27 mouse cellular contexts compared by ENCODE assay signal in the genomic region with DNA sequence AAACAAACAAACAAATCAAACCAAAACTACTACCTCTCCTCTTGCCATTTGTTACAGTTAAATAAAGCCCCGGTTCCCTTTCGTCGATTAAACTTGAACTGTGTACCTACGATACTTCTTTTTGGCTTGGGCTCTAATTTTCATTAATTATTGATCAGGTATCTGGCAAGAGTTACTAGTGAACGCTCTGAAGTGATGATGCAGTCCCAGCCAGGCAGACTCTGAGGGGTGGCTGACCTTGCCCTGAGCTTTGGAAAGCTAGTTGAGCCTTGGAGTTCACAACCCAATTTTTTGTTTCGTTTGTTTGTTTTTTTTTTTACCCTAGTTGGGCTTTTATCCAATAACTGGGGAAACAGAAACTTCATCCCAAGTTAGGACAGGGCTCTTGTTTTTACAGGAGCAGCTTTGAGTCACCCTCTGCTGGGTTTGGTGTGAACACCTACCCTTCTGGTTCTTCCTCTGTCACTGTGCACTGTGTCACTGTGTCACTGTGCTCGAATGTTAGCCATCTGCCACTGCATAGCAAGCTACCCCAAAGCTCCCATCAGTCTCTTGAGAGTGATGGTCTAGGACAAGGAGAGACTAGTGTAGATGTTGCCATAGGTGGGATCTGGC.
DNase-seq lines count a peak whose midpoint lies in the region; ATAC-seq and TF ChIP-seq lines count a peak whose summit lies in the region.
"Had no signal": no experiment of that assay in that cellular context is flagged by ENCODE, and none has a peak within 500 bp of the region (broad histone marks: within the 10 kb centered on the region; RNA-seq: fewer than 3 reads in every experiment).

No protein-coding gene starts in this region.

- DNase-seq in kidney, adult 11 months, result peak; percentile 84
- no peak for DNase-seq in liver, embryonic 13.5 days
- no peak for DNase-seq in liver, embryonic 11.5 days (ENCODE audit: low spot score)
- peak; percentile 73 for DNase-seq in kidney, postnatal 14 days
- peak; percentile 42 for DNase-seq in liver, postnatal 0 days
- DNase-seq: adrenal gland, postnatal 25 days; cerebellum, adult 18-20 months; cerebellum, postnatal 10 days; forebrain, postnatal 0 days; heart, postnatal 14 days; layer of hippocampus, postnatal 36 days; left cerebral cortex, postnatal 4 days; lung, postnatal 4 days; thymus, postnatal 4 days had no signal

- TF ChIP-seq CTCF in liver, postnatal 0 days (IDR thresholded peaks at IDR 0.05; ENCODE audit: low read depth), result peak; percentile 36

- no peak overlapping the region for H3K4me2 ChIP-seq in kidney, embryonic 15.5 days
- no peak overlapping the region for H3K4me2 ChIP-seq in liver, embryonic 13.5 days
- no peak overlapping the region for H3K4me2 ChIP-seq in liver, embryonic 11.5 days
- H3K4me2 ChIP-seq in liver, postnatal 0 days (ENCODE audit: low read depth, low read length), result peak overlapping the region; percentile 29; the same call in 1 of the 2 replicates
- H3K4me2 ChIP-seq in midbrain, embryonic 16.5 days (ENCODE audit: low read length), result no peak overlapping the region
- H3K4me2 ChIP-seq: forebrain, embryonic 12.5 days; hindbrain, embryonic 15.5 days; midbrain, embryonic 12.5 days; neural tube, embryonic 13.5 days had no signal

- H3K4me1 ChIP-seq in kidney, embryonic 15.5 days, result peaks cover 12% of the 10 kb centered on the region; the same call in 1 of the 2 replicates
- H3K4me1 ChIP-seq in liver, embryonic 13.5 days (replicated peaks), result no peaks in the 10 kb centered on the region
- no peaks in the 10 kb centered on the region for H3K4me1 ChIP-seq in liver, embryonic 11.5 days (replicated peaks; ENCODE audit: control insufficient read depth, insufficient read depth, low read length)
- H3K4me1 ChIP-seq in liver, postnatal 0 days (ENCODE audit: insufficient read depth), result peaks cover 4% of the 10 kb centered on the region
- H3K4me1 ChIP-seq in midbrain, embryonic 16.5 days (ENCODE audit: control insufficient read depth, insufficient read depth, low read length), result peaks cover 3% of the 10 kb centered on the region; the same call in 1 of the 2 replicates
- H3K4me1 ChIP-seq: neural tube, embryonic 13.5 days had no signal

- no peak overlapping the region for H3K27ac ChIP-seq in kidney, embryonic 15.5 days
- no peak overlapping the region for H3K27ac ChIP-seq in liver, embryonic 13.5 days
- H3K27ac ChIP-seq in liver, embryonic 11.5 days (ENCODE audit: low read depth, low read length), result no peak overlapping the region
- H3K27ac ChIP-seq in liver, postnatal 0 days (ENCODE audit: low read depth), result peak overlapping the region; percentile 71
- H3K27ac ChIP-seq in midbrain, embryonic 16.5 days (ENCODE audit: low read length), result no peak overlapping the region
- H3K27ac ChIP-seq: forebrain, embryonic 12.5 days; hindbrain, embryonic 10.5 days; hindbrain, embryonic 15.5 days; kidney, postnatal 0 days; midbrain, embryonic 12.5 days; neural tube, embryonic 13.5 days had no signal

- no peaks in the 10 kb centered on the region for H3K36me3 ChIP-seq in kidney, embryonic 15.5 days
- no peaks in the 10 kb centered on the region for H3K36me3 ChIP-seq in liver, embryonic 13.5 days
- H3K36me3 ChIP-seq in liver, embryonic 11.5 days (ENCODE audit: control insufficient read depth, insufficient read depth, low read length), result no peaks in the 10 kb centered on the region
- no peaks in the 10 kb centered on the region for H3K36me3 ChIP-seq in liver, postnatal 0 days (replicated peaks; ENCODE audit: insufficient read depth, low read length)
- no peaks in the 10 kb centered on the region for H3K36me3 ChIP-seq in midbrain, embryonic 16.5 days (ENCODE audit: control insufficient read depth, insufficient read depth, low read length)
- H3K36me3 ChIP-seq: forebrain, embryonic 12.5 days; hindbrain, embryonic 10.5 days; hindbrain, embryonic 15.5 days; midbrain, embryonic 12.5 days; neural tube, embryonic 13.5 days had no signal

- H3K9me3 ChIP-seq in kidney, embryonic 15.5 days (replicated peaks), result no peaks in the 10 kb centered on the region
- no peaks in the 10 kb centered on the region for H3K9me3 ChIP-seq in liver, embryonic 13.5 days (replicated peaks)
- no peaks in the 10 kb centered on the region for H3K9me3 ChIP-seq in liver, embryonic 11.5 days (ENCODE audit: control insufficient read depth, low read length)
- H3K9me3 ChIP-seq in liver, postnatal 0 days (ENCODE audit: low read length), result no peaks in the 10 kb centered on the region
- H3K9me3 ChIP-seq in midbrain, embryonic 16.5 days (replicated peaks; ENCODE audit: control insufficient read depth, low read length, poor library complexity, severe bottlenecking), result no peaks in the 10 kb centered on the region; the same call in 1 of the 2 replicates
- H3K9me3 ChIP-seq: hindbrain, embryonic 15.5 days; midbrain, embryonic 12.5 days; neural tube, embryonic 13.5 days had no signal

- peak; percentile 70 for TF ChIP-seq EP300 in liver, postnatal 0 days (IDR thresholded peaks at IDR 0.05; ENCODE audit: low read depth)

- H3K27me3 ChIP-seq in kidney, embryonic 15.5 days, result no peaks in the 10 kb centered on the region
- no peaks in the 10 kb centered on the region for H3K27me3 ChIP-seq in liver, embryonic 13.5 days
- H3K27me3 ChIP-seq in liver, embryonic 11.5 days (replicated peaks; ENCODE audit: control insufficient read depth, insufficient read depth, low read length), result no peaks in the 10 kb centered on the region
- no peaks in the 10 kb centered on the region for H3K27me3 ChIP-seq in liver, postnatal 0 days (ENCODE audit: insufficient read depth, low read length)
- H3K27me3 ChIP-seq in midbrain, embryonic 16.5 days (ENCODE audit: control insufficient read depth, insufficient read depth, low read depth, low read length), result no peaks in the 10 kb centered on the region
- H3K27me3 ChIP-seq: forebrain, embryonic 12.5 days; hindbrain, embryonic 15.5 days; midbrain, embryonic 12.5 days; neural tube, embryonic 13.5 days; Patski had no signal

- no peak overlapping the region for H3K4me3 ChIP-seq in kidney, embryonic 15.5 days (replicated peaks)
- no peak overlapping the region for H3K4me3 ChIP-seq in liver, embryonic 13.5 days (replicated peaks)
- H3K4me3 ChIP-seq in liver, embryonic 11.5 days (ENCODE audit: low read depth, low read length), result no peak overlapping the region
- H3K4me3 ChIP-seq in liver, postnatal 0 days (ENCODE audit: low read depth, low read length), result no peak overlapping the region
- no peak overlapping the region for H3K4me3 ChIP-seq in midbrain, embryonic 16.5 days (ENCODE audit: low read depth, low read length)
- H3K4me3 ChIP-seq: erythroblast, embryonic 14.5 days; forebrain, embryonic 12.5 days; hindbrain, embryonic 10.5 days; hindbrain, embryonic 15.5 days; megakaryocyte, embryonic 14.5 days; midbrain, embryonic 12.5 days; neural tube, embryonic 13.5 days had no signal

- ATAC-seq in kidney, embryonic 15.5 days (replicated peaks; ENCODE audit: low FRiP score), result no peak
- ATAC-seq in liver, embryonic 13.5 days (ENCODE audit: low read depth), result peak; percentile 47; the same call in 1 of the 2 replicates
- no peak for ATAC-seq in liver, embryonic 11.5 days (replicated peaks; ENCODE audit: low FRiP score)
- peak; percentile 95 for ATAC-seq in liver, postnatal 0 days
- no peak for ATAC-seq in midbrain, embryonic 16.5 days
- ATAC-seq: forebrain, postnatal 0 days; inflammation-experienced regulatory T-cells, adult 6 months; lung, postnatal 0 days; Patski had no signal

- 73% methylated on average over 7 of the region's 7 CpGs for WGBS in kidney, embryonic 15.5 days
- WGBS in liver, embryonic 13.5 days (ENCODE audit: insufficient replicate concordance), result 61% methylated on average over 7 of the region's 7 CpGs
- 79% methylated on average over 7 of the region's 7 CpGs for WGBS in liver, embryonic 11.5 days
- 63% methylated on average over 7 of the region's 7 CpGs for WGBS in liver, postnatal 0 days (ENCODE audit: insufficient replicate concordance)
- WGBS in midbrain, embryonic 16.5 days, result 87% methylated on average over 7 of the region's 7 CpGs

- no peak overlapping the region for H3K9ac ChIP-seq in kidney, embryonic 15.5 days
- H3K9ac ChIP-seq in liver, embryonic 13.5 days, result no peak overlapping the region
- no peak overlapping the region for H3K9ac ChIP-seq in liver, embryonic 11.5 days (ENCODE audit: low read depth, low read length)
- no peak overlapping the region for H3K9ac ChIP-seq in liver, postnatal 0 days (replicated peaks)
- no peak overlapping the region for H3K9ac ChIP-seq in midbrain, embryonic 16.5 days (ENCODE audit: low read depth, low read length)
- H3K9ac ChIP-seq: forebrain, embryonic 12.5 days; forebrain, postnatal 0 days; hindbrain, embryonic 15.5 days; midbrain, embryonic 12.5 days; neural tube, embryonic 13.5 days had no signal

Comparison
In these comparisons a context has a peak if more than half of its experiments do, and no peak if none do; other contexts are left out.
1. DNase-seq: peak in kidney, adult 11 months (single experiment), kidney, postnatal 14 days (single experiment) and liver, postnatal 0 days (single experiment); none in liver, embryonic 13.5 days (single experiment) and liver, embryonic 11.5 days (single experiment).
2. ATAC-seq: peak in liver, embryonic 13.5 days (single experiment) and liver, postnatal 0 days (single experiment); none in kidney, embryonic 15.5 days (single experiment), liver, embryonic 11.5 days (single experiment) and midbrain, embryonic 16.5 days (single experiment).